18 mouse cellular contexts compared by ENCODE assay signal in the genomic region with DNA sequence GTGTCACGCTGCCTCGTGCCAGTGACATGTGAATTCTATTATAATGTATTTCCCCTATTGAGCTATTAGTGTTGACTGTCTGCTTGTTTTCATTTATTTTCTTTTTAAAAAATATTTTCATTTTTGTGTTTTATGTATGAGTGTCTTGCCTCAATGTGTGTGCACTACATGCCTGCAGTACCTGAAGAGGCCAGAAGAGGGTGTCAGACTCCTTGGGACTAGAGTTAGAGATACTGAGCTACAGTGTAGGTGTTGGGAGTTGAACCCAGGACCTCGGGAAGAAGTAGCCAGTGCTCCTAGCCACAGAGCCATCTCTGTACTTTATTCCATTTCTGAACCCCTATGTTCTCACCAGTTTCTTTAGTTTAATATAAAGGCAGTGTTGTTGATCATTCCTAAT.
DNase-seq lines count a peak whose midpoint lies in the region; ATAC-seq and TF ChIP-seq lines count a peak whose summit lies in the region.
"Had no signal": no experiment of that assay in that cellular context is flagged by ENCODE, and none has a peak within 500 bp of the region (broad histone marks: within the 10 kb centered on the region; RNA-seq: fewer than 3 reads in every experiment).

No protein-coding gene starts in this region.

- no peak overlapping the region for H3K4me2 ChIP-seq in kidney, postnatal 0 days (ENCODE audit: low read length)
- no peak overlapping the region for H3K4me2 ChIP-seq in kidney, embryonic 15.5 days
- H3K4me2 ChIP-seq: heart, embryonic 12.5 days; liver, embryonic 13.5 days; midbrain, embryonic 12.5 days had no signal

- no peak for DNase-seq in kidney, postnatal 0 days (ENCODE audit: low spot score)
- DNase-seq in thymus, postnatal 14 days, result peak; percentile 15
- no peak for DNase-seq in thymus, postnatal 25 days
- peak; percentile 60 for DNase-seq in R1 (ENCODE audit: low read depth, low spot score)
- DNase-seq in testis, postnatal 10 days (ENCODE audit: low spot score), result peak; percentile 48
- DNase-seq in layer of hippocampus, adult 18-20 months (ENCODE audit: low spot score in 2 of 2), result no peak
- DNase-seq in right cerebral cortex, postnatal 25 days, result no peak
- DNase-seq: adrenal gland, postnatal 25 days; cerebellum, postnatal 36 days; gastrocnemius, postnatal 25 days; heart, postnatal 4 days; layer of hippocampus, adult 9-11 months; liver, embryonic 13.5 days; lung, postnatal 4 days; right cerebral cortex, postnatal 14 days had no signal

- no peak overlapping the region for H3K4me3 ChIP-seq in kidney, postnatal 0 days (replicated peaks; ENCODE audit: low read depth, low read length)
- no peak overlapping the region for H3K4me3 ChIP-seq in kidney, embryonic 15.5 days (replicated peaks)
- H3K4me3 ChIP-seq: heart, embryonic 12.5 days; liver, embryonic 13.5 days; midbrain, embryonic 12.5 days had no signal

- 93% methylated on average over 3 of the region's 3 CpGs for WGBS in kidney, postnatal 0 days
- WGBS in kidney, embryonic 15.5 days, result 91% methylated on average over 3 of the region's 3 CpGs

- no peak for ATAC-seq in kidney, postnatal 0 days (replicated peaks; ENCODE audit: low FRiP score, low read depth)
- ATAC-seq in kidney, embryonic 15.5 days (replicated peaks; ENCODE audit: low FRiP score), result no peak

- H3K36me3 ChIP-seq in kidney, postnatal 0 days (ENCODE audit: insufficient read depth, low read length), result no peaks in the 10 kb centered on the region
- H3K36me3 ChIP-seq in kidney, embryonic 15.5 days, result no peaks in the 10 kb centered on the region
- H3K36me3 ChIP-seq: liver, embryonic 13.5 days; midbrain, embryonic 12.5 days had no signal

- H3K9me3 ChIP-seq in kidney, postnatal 0 days (replicated peaks; ENCODE audit: low read length), result no peaks in the 10 kb centered on the region
- H3K9me3 ChIP-seq in kidney, embryonic 15.5 days (replicated peaks), result no peaks in the 10 kb centered on the region
- H3K9me3 ChIP-seq: heart, embryonic 12.5 days; midbrain, embryonic 12.5 days had no signal

- no peak overlapping the region for H3K27ac ChIP-seq in kidney, postnatal 0 days
- H3K27ac ChIP-seq in kidney, embryonic 15.5 days, result no peak overlapping the region
- H3K27ac ChIP-seq: liver, embryonic 13.5 days; midbrain, embryonic 12.5 days had no signal

- H3K4me1 ChIP-seq in kidney, postnatal 0 days (replicated peaks; ENCODE audit: insufficient read depth, low read length), result no peaks in the 10 kb centered on the region
- H3K4me1 ChIP-seq in kidney, embryonic 15.5 days, result no peaks in the 10 kb centered on the region
- H3K4me1 ChIP-seq: heart, embryonic 12.5 days; liver, embryonic 13.5 days had no signal

- TF ChIP-seq CTCF in kidney, postnatal 0 days (IDR thresholded peaks at IDR 0.05; ENCODE audit: low read depth), result peak; percentile 11; the same call in 1 of the 2 replicates

- H3K9ac ChIP-seq in kidney, postnatal 0 days (ENCODE audit: low read depth, low read length), result no peak overlapping the region
- no peak overlapping the region for H3K9ac ChIP-seq in kidney, embryonic 15.5 days
- H3K9ac ChIP-seq: heart, embryonic 12.5 days; liver, embryonic 13.5 days; midbrain, embryonic 12.5 days had no signal

- H3K27me3 ChIP-seq in kidney, postnatal 0 days (ENCODE audit: insufficient read depth, low read length), result no peaks in the 10 kb centered on the region
- H3K27me3 ChIP-seq in kidney, embryonic 15.5 days, result no peaks in the 10 kb centered on the region
- H3K27me3 ChIP-seq: heart, embryonic 12.5 days; liver, embryonic 13.5 days; midbrain, embryonic 12.5 days had no signal

Comparison
In these comparisons a context has a peak if more than half of its experiments do, and no peak if none do; other contexts are left out.
1. DNase-seq: peak in thymus, postnatal 14 days (single experiment), R1 (single experiment) and testis, postnatal 10 days (single experiment); none in kidney, postnatal 0 days (single experiment), thymus, postnatal 25 days (single experiment), layer of hippocampus, adult 18-20 months (0 of 2) and right cerebral cortex, postnatal 25 days (single experiment).